Mouse (Mus musculus): ENCODE data around the gene Pdgfra.

Gene Pdgfra

DNA sequence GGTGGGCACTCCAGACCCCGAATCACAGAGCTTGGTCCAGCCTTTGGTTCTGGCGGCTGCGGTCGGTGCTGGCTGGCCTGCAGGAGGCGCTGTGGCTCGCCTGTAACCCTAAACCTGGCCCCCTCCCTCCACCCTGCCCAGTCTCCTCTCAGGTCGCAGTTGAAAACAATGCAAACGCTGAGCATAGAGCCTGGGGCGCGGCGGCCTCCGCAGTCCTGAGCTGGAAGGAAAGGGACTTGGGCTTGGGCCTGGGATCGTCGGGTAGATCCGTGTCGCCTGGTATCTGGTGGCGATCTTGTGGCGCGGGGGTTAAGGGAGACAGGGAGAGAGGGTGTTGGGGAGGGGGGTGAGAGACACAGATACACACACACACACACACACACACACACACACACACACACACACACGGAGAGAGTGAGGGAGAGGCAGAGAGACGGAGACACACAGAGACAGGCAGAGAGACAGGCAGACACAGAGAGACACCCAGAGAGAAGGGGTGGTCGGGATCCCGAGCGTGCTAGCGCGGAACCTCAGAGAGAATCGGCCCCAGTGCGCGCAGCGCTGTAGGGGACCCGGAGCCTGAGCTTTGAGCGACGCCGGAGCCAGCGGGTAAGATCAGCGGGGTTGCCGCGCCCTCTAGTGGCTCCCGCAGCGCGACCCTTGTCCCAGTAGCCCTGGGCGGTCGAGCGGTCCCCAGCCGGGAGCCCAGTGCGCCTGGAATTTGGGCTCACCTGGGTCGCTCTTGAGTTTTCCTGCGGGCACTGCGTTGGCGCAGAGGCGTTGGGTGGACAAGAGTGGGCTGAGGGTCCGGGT is 3.9 kb downstream of the Pdgfra start:
- DNase-seq (ENCODE audit: low read depth, low spot score) = peak; percentile 91

DNA sequence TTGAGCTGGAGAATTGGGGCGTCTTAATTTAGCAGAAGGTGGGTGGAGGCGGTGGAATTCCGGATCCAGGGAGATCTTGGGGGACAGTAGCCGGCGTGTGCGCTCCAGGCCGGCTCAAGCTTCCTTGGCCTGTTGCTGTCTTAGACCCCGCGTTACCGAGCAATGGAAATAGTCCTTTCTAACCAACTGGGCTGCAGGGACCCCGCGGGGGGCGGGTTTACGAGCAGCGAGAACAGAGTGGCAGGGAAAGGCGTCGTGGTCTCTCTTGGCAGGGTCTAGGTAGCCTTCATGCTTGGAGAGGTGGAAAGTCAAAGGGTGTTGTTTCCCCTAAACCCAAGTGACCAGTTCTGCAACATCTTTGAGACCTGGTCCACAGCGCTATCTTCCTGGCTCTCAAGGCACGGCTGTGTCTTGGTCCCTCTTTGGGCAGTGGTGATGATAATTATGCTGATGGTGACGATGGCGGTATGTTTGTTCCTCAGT is 4.5 kb downstream of the Pdgfra start:
- peak; percentile 33 for DNase-seq (ENCODE audit: low read depth, low spot score)

DNA sequence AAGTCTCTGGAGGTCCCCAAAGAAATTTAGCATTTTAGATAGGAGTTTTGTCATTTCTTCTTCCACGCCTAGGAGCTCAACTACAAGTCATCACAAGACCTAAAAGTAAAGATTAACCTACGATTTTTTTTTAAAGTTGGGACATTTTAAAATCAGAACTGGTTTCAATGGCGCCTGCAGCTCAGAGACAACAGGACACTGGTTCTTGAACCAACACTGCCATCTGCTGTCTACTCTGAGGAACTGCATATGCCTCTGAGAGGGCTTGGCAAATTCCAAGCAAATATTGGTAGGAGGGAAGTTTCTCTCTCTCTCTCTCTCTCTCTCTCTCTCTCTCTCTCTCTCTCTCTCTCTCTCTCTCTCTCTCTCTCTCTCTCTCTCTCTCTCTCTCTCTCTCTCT is 4.9 kb downstream of the Pdgfra start:
- DNase-seq (ENCODE audit: low read depth, low spot score) = peak; percentile 75

GRCm38 (mm10) chr5:75160530-75161170 is 8.6 kb downstream of the Pdgfra start:
- no peak for DNase-seq (ENCODE audit: low read depth, low spot score)

GRCm38 (mm10) chr5:75161586-75161985 is 9.5 kb downstream of the Pdgfra start:
- no peak for DNase-seq (ENCODE audit: low read depth, low spot score)

GRCm38 (mm10) chr5:75163289-75163951 is 11.3 kb downstream of the Pdgfra start:
- DNase-seq (ENCODE audit: low read depth, low spot score) = no peak

DNA sequence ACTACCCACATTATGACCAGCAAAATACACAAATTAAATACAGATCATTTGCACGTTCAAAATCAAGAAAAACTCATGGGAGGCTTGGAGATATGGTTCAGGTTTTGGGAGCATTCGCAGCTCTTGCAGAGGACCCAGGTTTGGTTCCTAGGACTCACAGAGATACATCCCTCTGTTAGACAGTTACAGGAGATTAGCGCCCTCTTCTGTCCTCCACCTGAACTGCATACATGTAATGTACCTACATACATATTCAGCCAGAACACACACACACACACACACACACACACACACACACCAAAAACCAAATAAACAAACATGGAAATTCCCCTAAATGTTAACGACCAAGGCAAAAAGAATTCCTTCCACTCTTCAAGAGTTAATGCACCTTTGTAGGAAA is 12.6 kb downstream of the Pdgfra start:
- peak; percentile 64 for DNase-seq (ENCODE audit: low read depth, low spot score)

DNA sequence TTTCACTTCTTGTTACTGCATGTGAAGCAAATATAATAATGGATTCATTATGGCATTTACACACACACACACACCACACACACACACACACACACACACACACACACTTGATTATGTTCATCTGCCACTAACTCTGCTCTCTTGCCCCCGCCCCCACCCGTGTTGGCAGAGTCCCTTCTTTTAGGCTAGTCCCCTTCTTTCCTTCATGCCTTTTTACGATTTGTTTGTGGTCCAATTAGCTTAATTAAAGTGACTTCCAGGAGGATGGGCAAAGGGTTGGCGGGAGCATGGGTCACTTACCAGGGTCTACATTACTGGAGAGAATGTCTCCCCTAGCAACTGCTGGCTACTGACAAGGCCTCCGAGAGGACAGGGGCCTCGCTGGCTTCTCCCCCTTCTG is 17.7 kb downstream of the Pdgfra start:
- no peak for DNase-seq (ENCODE audit: low read depth, low spot score)

DNA sequence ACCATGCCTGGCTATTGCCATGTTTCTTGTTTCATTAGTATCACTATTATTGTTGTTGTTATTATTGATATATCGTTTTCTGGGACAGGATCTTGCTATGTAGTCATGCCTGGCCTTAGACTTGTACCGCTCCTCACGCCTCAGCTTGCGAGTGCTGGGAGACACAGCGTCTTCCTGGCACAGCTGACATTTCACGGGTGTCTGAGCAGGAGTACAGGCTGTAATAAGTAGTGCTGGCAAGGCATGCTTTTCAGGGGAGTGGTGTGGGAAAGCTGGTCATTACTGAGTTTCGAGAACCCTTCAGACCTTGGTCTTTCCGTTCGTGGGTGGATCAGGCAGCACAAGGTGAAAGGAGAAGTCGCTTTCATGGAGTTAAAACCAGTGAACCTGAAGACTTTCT is 19.8 kb downstream of the Pdgfra start:
- no peak for DNase-seq (ENCODE audit: low read depth, low spot score)

- no peak for DNase-seq (ENCODE audit: low read depth, low spot score)
These were observed 27.2 kb downstream of the Pdgfra start for GRCm38 (mm10) chr5:75179249-75179648.

- DNase-seq (ENCODE audit: low read depth, low spot score) = no peak
These were observed 27.7 kb downstream of the Pdgfra start for GRCm38 (mm10) chr5:75179726-75180290.

GRCm38 (mm10) chr5:75183653-75184052 is 31.6 kb downstream of the Pdgfra start:
- DNase-seq (ENCODE audit: low read depth, low spot score) = no peak

- DNase-seq (ENCODE audit: low read depth, low spot score) = no peak
These were observed 32.0 kb downstream of the Pdgfra start for GRCm38 (mm10) chr5:75184112-75184511.

DNA sequence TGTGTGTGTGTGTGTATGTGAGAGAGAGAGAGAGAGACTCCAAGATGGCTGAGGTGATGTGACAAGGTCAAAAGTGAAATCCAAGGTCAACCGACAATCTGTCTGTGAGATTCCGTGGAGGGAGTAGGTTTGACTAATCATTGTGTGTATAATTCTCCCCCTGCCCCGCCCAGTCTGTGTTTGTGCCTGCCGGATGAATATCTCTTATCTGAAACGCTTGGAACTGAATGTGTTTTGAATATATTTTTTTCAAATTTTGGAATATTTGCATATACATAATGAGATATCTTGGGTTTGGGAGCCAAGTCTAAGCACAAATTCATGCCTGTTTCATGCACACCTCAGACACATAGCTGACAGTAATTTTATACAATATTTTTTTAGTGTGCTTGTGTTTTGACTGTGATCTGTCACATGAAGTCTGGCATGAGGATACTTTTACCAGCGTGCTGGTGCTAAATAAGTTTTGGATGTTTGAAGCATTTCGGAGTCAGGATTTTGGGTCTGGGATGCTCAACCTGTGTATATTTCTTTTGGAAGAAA is 32.7 kb downstream of the Pdgfra start:
- DNase-seq (ENCODE audit: low read depth, low spot score) = no peak

GRCm38 (mm10) chr5:75185584-75185983 is 33.5 kb downstream of the Pdgfra start:
- no peak for DNase-seq (ENCODE audit: low read depth, low spot score)

GRCm38 (mm10) chr5:75189319-75189987 is 37.4 kb downstream of the Pdgfra start:
- DNase-seq (ENCODE audit: low read depth, low spot score) = no peak

- DNase-seq (ENCODE audit: low read depth, low spot score) = no peak
These were observed 41.0 kb downstream of the Pdgfra start for GRCm38 (mm10) chr5:75193107-75193506.

DNA sequence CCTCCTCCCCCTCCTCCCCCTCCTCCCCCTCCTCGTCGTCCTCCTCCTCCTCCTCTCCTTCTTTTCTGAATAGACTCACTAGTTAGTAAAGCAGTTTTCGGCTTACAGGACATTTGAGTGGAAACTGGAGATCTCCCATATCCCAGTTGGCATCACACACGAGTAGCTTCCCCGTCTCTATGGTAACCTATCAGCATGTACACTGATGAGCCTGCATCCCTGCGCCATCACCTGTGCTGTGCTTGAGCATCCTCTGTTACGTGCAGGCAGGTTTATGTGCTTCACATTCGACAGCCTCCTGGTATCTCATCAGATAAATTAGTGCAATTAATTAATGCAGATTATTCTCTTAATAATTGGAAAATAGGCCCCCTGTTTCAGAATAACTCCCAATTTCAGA is 46.3 kb downstream of the Pdgfra start:
- DNase-seq (ENCODE audit: low read depth, low spot score) = no peak

GRCm38 (mm10) chr5:75199698-75200365 is 47.7 kb downstream of the Pdgfra start:
- no peak for DNase-seq (ENCODE audit: low read depth, low spot score)

- DNase-seq (ENCODE audit: low read depth, low spot score) = no peak
These were observed 48.3 kb downstream of the Pdgfra start for GRCm38 (mm10) chr5:75200366-75200724.

GRCm38 (mm10) chr5:75207905-75208304 is 55.8 kb downstream of the Pdgfra start:
- no peak for DNase-seq (ENCODE audit: low read depth, low spot score)

Data from ES-CJ7 (cell line).